Mouse (Mus musculus) lung, adult 10 weeks (tissue): ENCODE measurements around the gene S100a10. TPM values are rescaled to one million over a fixed set of nuclear protein-coding genes. Genes with fewer than 3 reads are reported as not detected.

Experiments
- polyA plus RNA-seq: library from polyadenylated mRNA; stranded (reverse); fragments of 350-450 nt; fragmentation: Illumina TruSeq; extraction: RNeasy Lipid Tissue Mini Kit (QIAGEN cat#74804); gene quantifications from one replicate; pipeline ENCODE4 v1.2.3, GENCODE M21; 2014; ENCODE audit warnings: low read depth, low replicate concordance; ENCODE audit not compliant: insufficient read depth

The S100a10 gene
- polyA plus RNA-seq: 525 TPM

DNA sequence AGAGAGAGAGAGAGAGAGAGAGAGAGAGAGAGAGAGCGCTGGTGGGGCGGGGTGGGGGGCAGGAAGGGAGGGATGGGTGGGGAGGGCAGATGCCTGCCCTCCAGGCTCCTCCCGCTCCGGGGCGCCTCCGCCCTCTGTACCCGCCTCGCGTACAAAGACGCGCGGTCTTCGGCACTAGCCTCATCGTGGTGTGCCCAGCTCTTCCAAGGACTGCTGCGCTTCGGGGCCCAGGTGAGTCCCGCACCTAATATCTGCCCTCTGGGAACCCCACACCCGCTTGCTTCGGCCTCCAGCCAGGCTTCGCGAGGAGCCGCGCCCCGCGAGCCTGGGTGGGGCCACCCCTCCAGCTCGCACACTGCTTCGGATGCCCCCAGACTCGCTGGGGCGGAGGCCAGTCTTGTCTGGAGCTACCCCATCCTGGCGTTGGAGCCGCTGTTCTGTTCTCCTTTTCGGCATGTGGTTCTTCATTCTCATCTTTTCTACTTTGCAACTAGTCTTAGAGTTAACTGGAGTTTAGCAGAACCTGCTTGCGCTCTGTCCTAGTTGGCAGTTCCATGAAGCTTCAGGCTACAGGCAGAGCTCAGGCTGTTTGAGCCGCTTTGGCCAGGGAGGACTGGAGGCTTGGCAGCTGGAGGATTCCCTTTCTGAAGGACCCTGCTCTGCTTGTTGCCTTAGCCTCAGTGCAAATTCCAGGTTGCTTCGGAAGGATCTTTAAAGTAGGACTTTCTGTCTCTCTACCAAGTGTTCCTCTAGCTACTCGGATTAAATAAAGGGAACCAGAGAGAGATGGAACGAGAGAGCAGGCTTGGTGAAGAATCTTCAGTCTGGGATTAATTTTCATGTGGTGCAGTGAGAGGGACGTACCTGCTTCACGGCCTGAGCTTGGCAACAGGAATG lies at the start of gene S100a10:
Gene S100a10 (plus strand): TSS at position 100 of the 897 bp plus-strand sequence.

DNA sequence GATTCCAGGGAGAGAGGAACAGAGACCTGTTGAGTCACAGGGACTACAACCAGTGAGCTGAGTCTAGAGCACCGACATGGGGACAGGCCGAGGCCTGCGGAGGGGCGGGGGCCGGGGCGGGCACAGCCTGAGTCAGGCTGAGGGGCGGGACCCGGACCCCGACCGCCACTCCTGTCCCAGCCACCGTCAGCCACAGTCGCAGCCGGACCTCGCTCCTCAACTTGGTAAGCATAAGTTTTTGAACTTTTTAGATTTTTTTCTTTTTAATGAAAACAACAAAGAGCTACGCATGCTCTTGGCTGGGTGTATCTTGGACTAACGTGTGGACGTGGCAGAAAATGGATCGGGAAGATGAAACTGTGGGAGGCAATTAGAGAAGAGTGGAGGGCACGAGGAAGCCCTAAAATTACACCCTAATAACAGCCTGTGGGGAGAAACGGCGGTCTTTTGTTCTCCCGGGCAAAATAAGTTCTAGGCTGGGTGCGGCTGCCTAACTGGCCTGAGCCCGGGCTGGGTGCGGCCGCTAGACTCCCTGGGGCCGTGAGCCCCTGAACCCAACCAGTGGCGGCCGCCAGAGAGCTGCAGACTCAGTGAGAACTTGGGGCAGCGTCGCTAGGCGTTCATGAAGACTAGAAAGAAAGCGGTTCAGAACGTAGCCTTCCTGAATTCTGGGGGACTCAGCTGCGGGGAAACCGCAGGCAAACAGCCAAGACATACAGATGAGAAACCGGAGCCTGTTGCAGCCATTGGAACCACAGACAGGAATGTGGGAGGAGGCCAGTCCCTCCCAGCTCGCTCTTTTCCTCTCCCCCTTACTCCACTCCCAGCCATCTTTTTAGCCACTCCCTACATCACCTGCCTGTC lies 34.3 kb upstream of the S100a10 start, which contains the start of gene S100a11:
Gene S100a11 (plus strand): TSS at position 159 of the 864 bp plus-strand sequence.

Other genes starting within 250 kb of the S100a10 start
- not detected for gene Hrnr, start 235.3 kb upstream of the S100a10 start, polyA plus RNA-seq
- gene Rptn, start 161.4 kb upstream of the S100a10 start, polyA plus RNA-seq: 0.63 TPM
- gene Tchh, start 112.8 kb upstream of the S100a10 start, polyA plus RNA-seq: 0.97 TPM
- gene Tchhl1, start 86.3 kb upstream of the S100a10 start, polyA plus RNA-seq: not detected
- gene S100a11, start 34.6 kb upstream of the S100a10 start, polyA plus RNA-seq: 1,443 TPM
- not detected for gene Tdpoz2, start 97.6 kb downstream of the S100a10 start, polyA plus RNA-seq
- not detected for gene Tdpoz1, start 121.2 kb downstream of the S100a10 start, polyA plus RNA-seq
- not detected for gene Gm37596, start 138.0 kb downstream of the S100a10 start, polyA plus RNA-seq
- gene Gm5773, start 217.9 kb downstream of the S100a10 start, polyA plus RNA-seq: not detected
- not detected for gene Tdpoz4, start 241.3 kb downstream of the S100a10 start, polyA plus RNA-seq